Mouse (Mus musculus) liver, embryonic 11.5 days (tissue): ENCODE data around the gene Dda1. TPM values are rescaled to one million over a fixed set of nuclear protein-coding genes. Genes with fewer than 3 reads are reported as not detected.
"Not testable (repeated sequence)": the region's sequence is repeated elsewhere in the genome, so short reads cannot be mapped to it uniquely, and the experiment has no call there.

Experiments
- ATAC-seq: fragments of 200-750 bp; cut with Nextera tagmentation; replicated peaks from 2 replicates; pipeline ENCODE4 v1.8.0; 2017; ENCODE audit warnings: moderate number of reproducible peaks, mild to moderate bottlenecking, moderate TSS enrichment, moderate library complexity; ENCODE audit not compliant: low FRiP score
- DNase-seq: peaks from one replicate; pipeline ENCODE4 v3.0.0-alpha.2; 2017; ENCODE audit warnings: low spot score
- H3K27ac ChIP-seq: fragments of 300-500 bp; sonication (generic); 2 replicates; pipeline ENCODE4 v1.5.1; 2014; ENCODE audit warnings: mild to moderate bottlenecking, low read depth, low read length, control low read depth
- H3K27me3 ChIP-seq: fragments of 300-500 bp; sonication (generic); replicated peaks from 2 replicates; pipeline ENCODE4 v1.6.1; 2014; ENCODE audit warnings: low read length, mixed read lengths; ENCODE audit not compliant: control insufficient read depth, insufficient read depth
- H3K36me3 ChIP-seq: fragments of 300-500 bp; sonication (generic); 2 replicates; pipeline ENCODE4 v1.6.1; 2014; ENCODE audit warnings: mild to moderate bottlenecking, low read length, moderate library complexity, mixed read lengths; ENCODE audit not compliant: control insufficient read depth, insufficient read depth
- H3K4me1 ChIP-seq: fragments of 300-500 bp; sonication (generic); replicated peaks from 2 replicates; pipeline ENCODE4 v1.6.1; 2014; ENCODE audit warnings: low read length, mixed read lengths; ENCODE audit not compliant: control insufficient read depth, insufficient read depth
- H3K4me2 ChIP-seq: fragments of 300-500 bp; sonication (generic); 2 replicates; pipeline ENCODE4 v1.6.1; 2014; ENCODE audit warnings: mild to moderate bottlenecking, control low read depth, moderate library complexity
- H3K4me3 ChIP-seq: fragments of 300-500 bp; sonication (generic); 2 replicates; pipeline ENCODE4 v1.5.1; 2014; ENCODE audit warnings: low read depth, low read length, control low read depth
- H3K9ac ChIP-seq: fragments of 300-500 bp; sonication (generic); 2 replicates; pipeline ENCODE4 v1.6.1; 2014; ENCODE audit warnings: low read depth, low read length, control low read depth
- H3K9me3 ChIP-seq: fragments of 300-500 bp; sonication (generic); 2 replicates; pipeline ENCODE4 v1.6.1; 2016; ENCODE audit warnings: low read length, inconsistent platforms, mixed read lengths; ENCODE audit not compliant: control insufficient read depth
- WGBS: fragments of 180-500 bp; shearing (Covaris S2); extraction: QIAGEN DNeasy Blood & Tissue Kit; methylation state at CpG from one replicate; pipeline ENCODE4 v1.1.7; 2014; 5-methylcytosine and 5-hydroxymethylcytosine counted together
- polyA plus RNA-seq: library from polyadenylated mRNA; unstranded; fragments of >200 nt; fragmentation: Nextera tagmentation; extraction: Ambion mirVana; gene quantifications from 2 replicates; pipeline ENCODE4 v1.2.1, GENCODE M21; 2014

Dda1 gene
- polyA plus RNA-seq, 1 experiment from 2014 or later = 98.2 TPM

GRCm38 (mm10) chr8:71509316-71509715, 40.3 kb downstream of the Dda1 start:
- no peaks in the 10 kb centered on the region for H3K9me3 ChIP-seq
- peaks cover 35% of the 10 kb centered on the region for H3K27me3 ChIP-seq
- DNase-seq = no peak
- H3K9ac ChIP-seq = no peak overlapping the region
- H3K36me3 ChIP-seq = no peaks in the 10 kb centered on the region
- H3K4me1 ChIP-seq = peaks cover 20% of the 10 kb centered on the region
- no peak overlapping the region for H3K27ac ChIP-seq
- no peak overlapping the region for H3K4me3 ChIP-seq
- 67% methylated on average over 2 of the region's 2 CpGs for WGBS
- H3K4me2 ChIP-seq = peak overlapping the region; percentile 35; the same call in 1 of the 2 replicates
- no peak for ATAC-seq

GRCm38 (mm10) chr8:71511644-71512043, 42.6 kb downstream of the Dda1 start, which contains the start of gene Plvap:
Gene Plvap (minus strand): TSS chr8:71511752.
- Histone ChIP-seq H3K27ac (peak within 1 kb of the TSS; percentile 2), H3K4me2 (peak within 1 kb of the TSS; percentile 57), H3K4me1 (peaks cover 20% of the 10 kb centered on the region), H3K9ac (no peak within 1 kb of the TSS; the same call in 1 of the 2 replicates), H3K36me3 (no peaks in the 10 kb centered on the region), H3K27me3 (peaks cover 28% of the 10 kb centered on the region), H3K9me3 (no peaks in the 10 kb centered on the region), H3K4me3 (peak within 1 kb of the TSS; percentile 36)
- ATAC-seq (peak; percentile 89), DNase-seq (no peak)
- 10% methylated on average over 14 of the region's 14 CpGs for WGBS

- ATAC-seq (no peak), DNase-seq (no peak)
- Histone ChIP-seq H3K9ac (no peak overlapping the region), H3K4me3 (no peak overlapping the region), H3K4me2 (no peak overlapping the region), H3K36me3 (no peaks in the 10 kb centered on the region), H3K27ac (no peak overlapping the region), H3K4me1 (peaks cover 22% of the 10 kb centered on the region), H3K27me3 (peaks cover 12% of the 10 kb centered on the region), H3K9me3 (no peaks in the 10 kb centered on the region)
- 42% methylated on average over 15 of the region's 15 CpGs for WGBS
Measured at GRCm38 (mm10) chr8:71513018-71513754, 44.2 kb downstream of the Dda1 start.

- 76% methylated on average over 5 of the region's 5 CpGs for WGBS
- Histone ChIP-seq H3K27me3 (no peaks in the 10 kb centered on the region), H3K27ac (no peak overlapping the region), H3K4me2 (no peak overlapping the region), H3K9ac (no peak overlapping the region), H3K9me3 (no peaks in the 10 kb centered on the region), H3K4me3 (no peak overlapping the region), H3K36me3 (no peaks in the 10 kb centered on the region), H3K4me1 (peaks cover 22% of the 10 kb centered on the region)
- ATAC-seq (no peak), DNase-seq (no peak)
Measured at GRCm38 (mm10) chr8:71515043-71515442, 46.0 kb downstream of the Dda1 start.

GRCm38 (mm10) chr8:71516786-71517185, 47.8 kb downstream of the Dda1 start:
- no peak overlapping the region for H3K27ac ChIP-seq

GRCm38 (mm10) chr8:71519037-71519825, 50.2 kb downstream of the Dda1 start:
- not testable (repeated sequence) for DNase-seq, H3K9ac ChIP-seq, H3K4me3 ChIP-seq, H3K4me2 ChIP-seq, ATAC-seq, H3K27ac ChIP-seq, H3K27me3 ChIP-seq, H3K9me3 ChIP-seq, H3K4me1 ChIP-seq, H3K36me3 ChIP-seq
- WGBS = 35% methylated on average over 9 of the region's 10 CpGs

More at GRCm38 (mm10) chr8:71516786-71517185, 47.8 kb downstream of the Dda1 start:
- peaks cover 14% of the 10 kb centered on the region for H3K4me1 ChIP-seq
- H3K27me3 ChIP-seq = no peaks in the 10 kb centered on the region
- no peak for ATAC-seq
- no peak overlapping the region for H3K4me2 ChIP-seq
- H3K9ac ChIP-seq = no peak overlapping the region
- H3K4me3 ChIP-seq = no peak overlapping the region
- H3K9me3 ChIP-seq = no peaks in the 10 kb centered on the region
- WGBS = 29% methylated on average over 6 of the region's 6 CpGs
- no peak for DNase-seq
- H3K36me3 ChIP-seq = no peaks in the 10 kb centered on the region

GRCm38 (mm10) chr8:71521634-71522033, 52.6 kb downstream of the Dda1 start:
- peak; percentile 89 for DNase-seq
- peak; percentile 85 for ATAC-seq
- Histone ChIP-seq H3K36me3 (no peaks in the 10 kb centered on the region), H3K4me3 (no peak overlapping the region), H3K9me3 (no peaks in the 10 kb centered on the region), H3K9ac (no peak overlapping the region), H3K27me3 (peaks cover 22% of the 10 kb centered on the region), H3K27ac (no peak overlapping the region), H3K4me1 (peaks cover 14% of the 10 kb centered on the region), H3K4me2 (peak overlapping the region; percentile 11; the same call in 1 of the 2 replicates)
- WGBS = 2% methylated on average over 17 of the region's 17 CpGs

- no peaks in the 10 kb centered on the region for H3K36me3 ChIP-seq
- 23% methylated on average over 46 of the region's 46 CpGs for WGBS
- no peaks in the 10 kb centered on the region for H3K9me3 ChIP-seq
- no peak within 1 kb of the TSS for H3K9ac ChIP-seq
- H3K4me3 ChIP-seq = peak within 1 kb of the TSS; percentile 10; the same call in 1 of the 2 replicates
- H3K27me3 ChIP-seq = peaks cover 26% of the 10 kb centered on the region
- no peak within 1 kb of the TSS for H3K27ac ChIP-seq
- DNase-seq (peak; percentile 44), ATAC-seq (no peak)
- peaks cover 14% of the 10 kb centered on the region for H3K4me1 ChIP-seq
- H3K4me2 ChIP-seq = peak within 1 kb of the TSS; percentile 45
Measured at GRCm38 (mm10) chr8:71525226-71526050, 56.4 kb downstream of the Dda1 start, which contains the start of gene Ccdc194. Gene Ccdc194 (minus strand): TSS chr8:71525711.
